Mouse (Mus musculus) cerebellum, postnatal 10 days (tissue): ENCODE measurements at regions not wholly inside any gene's neighbourhood (a gene's known extent, or its start where the extent isn't known, plus 50 kb on each side); places are given as distances from the start of the nearest gene placed in this dataset.
A peak's percentile ranks its signal among the peaks of the same experiment; 100 is the strongest.

ENCODE experiments used
- DNase-seq, 2 experiments: peaks; one replicate each; pipeline ENCODE4 v3.0.0; 2021; ENCODE audit warnings: mixed read lengths in 2 of 2

GRCm38 (mm10) chr4:34499731-34500130 lies 51.0 kb upstream of the Akirin2 start:
- DNase-seq = peak; percentile 48 to 58
